Comparison of ENCODE assay signal across 27 mouse cellular contexts in genomic region chr11:17630172-17630553, GRCm38 (mm10).
DNase-seq lines count a peak whose midpoint lies in the region; ATAC-seq and TF ChIP-seq lines count a peak whose summit lies in the region.
"Had no signal": no experiment of that assay in that cellular context is flagged by ENCODE, and none has a peak within 500 bp of the region (broad histone marks: within the 10 kb centered on the region; RNA-seq: fewer than 3 reads in every experiment).

No protein-coding gene starts in this region.

- H3K27ac ChIP-seq in kidney, embryonic 16.5 days (ENCODE audit: low read length), result no peak overlapping the region
- no peak overlapping the region for H3K27ac ChIP-seq in limb, embryonic 14.5 days (replicated peaks; ENCODE audit: low read depth, low read length)
- H3K27ac ChIP-seq: embryonic facial prominence, embryonic 10.5 days; embryonic facial prominence, embryonic 13.5 days; forebrain, embryonic 12.5 days; forebrain, embryonic 15.5 days; heart, adult 2 months; heart, embryonic 10.5 days; heart, embryonic 13.5 days; hindbrain, embryonic 14.5 days; hindbrain, postnatal 0 days had no signal

- no peak overlapping the region for H3K9ac ChIP-seq in kidney, embryonic 16.5 days (replicated peaks; ENCODE audit: low read length)
- H3K9ac ChIP-seq in limb, embryonic 14.5 days (ENCODE audit: low read depth, low read length, severe bottlenecking), result no peak overlapping the region
- H3K9ac ChIP-seq: embryonic facial prominence, embryonic 13.5 days; forebrain, embryonic 12.5 days; forebrain, embryonic 15.5 days; heart, embryonic 13.5 days; hindbrain, embryonic 14.5 days had no signal

- no peak for TF ChIP-seq POLR2A in limb, embryonic 14.5 days (IDR thresholded peaks at IDR 0.05; ENCODE audit: borderline replicate concordance, extremely low read depth, insufficient read depth, insufficient read length)

- H3K36me3 ChIP-seq in kidney, embryonic 16.5 days (ENCODE audit: insufficient read depth, low read length), result no peaks in the 10 kb centered on the region
- no peaks in the 10 kb centered on the region for H3K36me3 ChIP-seq in limb, embryonic 14.5 days (ENCODE audit: control insufficient read depth, insufficient read depth, low read length)
- H3K36me3 ChIP-seq: embryonic facial prominence, embryonic 10.5 days; embryonic facial prominence, embryonic 13.5 days; forebrain, embryonic 12.5 days; forebrain, embryonic 15.5 days; G1E; heart, embryonic 10.5 days; heart, embryonic 13.5 days had no signal

- no peak overlapping the region for H3K4me3 ChIP-seq in kidney, embryonic 16.5 days (ENCODE audit: low read length)
- H3K4me3 ChIP-seq in limb, embryonic 14.5 days (replicated peaks; ENCODE audit: low read length), result no peak overlapping the region
- H3K4me3 ChIP-seq: embryonic facial prominence, embryonic 10.5 days; embryonic facial prominence, embryonic 13.5 days; erythroblast, embryonic 14.5 days; forebrain, embryonic 12.5 days; forebrain, embryonic 15.5 days; heart, adult 2 months; heart, embryonic 10.5 days; heart, embryonic 13.5 days had no signal

- H3K4me1 ChIP-seq in kidney, embryonic 16.5 days (ENCODE audit: insufficient read depth, low read length), result peaks cover 6% of the 10 kb centered on the region; the same call in 1 of the 2 replicates
- no peaks in the 10 kb centered on the region for H3K4me1 ChIP-seq in limb, embryonic 14.5 days (ENCODE audit: control insufficient read depth, insufficient read depth, low read length)
- H3K4me1 ChIP-seq: embryonic facial prominence, embryonic 10.5 days; embryonic facial prominence, embryonic 13.5 days; forebrain, embryonic 12.5 days; forebrain, embryonic 15.5 days; heart, embryonic 10.5 days; heart, embryonic 13.5 days had no signal

- no CpG with 5 or more reads among the region's 1 CpGs for WGBS in kidney, embryonic 16.5 days
- WGBS in limb, embryonic 14.5 days, result 11% methylated on average over 1 of the region's 1 CpGs

- peak; percentile 31; the same call in 1 of the 2 replicates for ATAC-seq in kidney, embryonic 16.5 days (ENCODE audit: low FRiP score, low TSS enrichment)
- 0 out of 2 replicates have a peak, but pooled peaks have one; percentile 9 for ATAC-seq in limb, embryonic 14.5 days (ENCODE audit: low FRiP score, low read depth)
- ATAC-seq: forebrain, embryonic 15.5 days; hindbrain, postnatal 0 days; Patski had no signal

- H3K9me3 ChIP-seq in kidney, embryonic 16.5 days (ENCODE audit: low read length), result no peaks in the 10 kb centered on the region; the same call in 1 of the 2 replicates
- H3K9me3 ChIP-seq in limb, embryonic 14.5 days (ENCODE audit: control insufficient read depth, low read length), result no peaks in the 10 kb centered on the region
- H3K9me3 ChIP-seq: embryonic facial prominence, embryonic 10.5 days; embryonic facial prominence, embryonic 13.5 days; forebrain, embryonic 12.5 days; forebrain, embryonic 15.5 days; G1E; heart, embryonic 10.5 days; heart, embryonic 13.5 days had no signal

- DNase-seq in embryo, embryonic 11.5 days (ENCODE audit: low read depth, low spot score), result peak; percentile 23
- DNase-seq in embryo, embryonic 10 days (ENCODE audit: low spot score), result no peak
- no peak for DNase-seq in kidney, adult 18-20 months
- peak; percentile 40 for DNase-seq in forelimb bud, embryonic 11.5 days (ENCODE audit: low read depth, low spot score)
- peak; percentile 24 for DNase-seq in limb, embryonic 14.5 days (ENCODE audit: low spot score)
- no peak for DNase-seq in layer of hippocampus, postnatal 14 days (ENCODE audit: low spot score in 2 of 2)
- DNase-seq: adrenal gland, postnatal 14 days; B cell, adult 2 months; cerebellum, adult 11 months; cerebellum, adult 2 months; cerebellum, adult 9-11 months; cerebellum, postnatal 25 days; gastrocnemius, postnatal 36 days; heart, adult 2 months had no signal

- no peaks in the 10 kb centered on the region for H3K27me3 ChIP-seq in kidney, embryonic 16.5 days (ENCODE audit: insufficient read depth, low read length)
- no peaks in the 10 kb centered on the region for H3K27me3 ChIP-seq in limb, embryonic 14.5 days (ENCODE audit: control insufficient read depth, insufficient read depth, low read length)
- H3K27me3 ChIP-seq: CH12.LX; embryonic facial prominence, embryonic 13.5 days; forebrain, embryonic 12.5 days; forebrain, embryonic 15.5 days; heart, embryonic 13.5 days; Patski had no signal

- no peak overlapping the region for H3K4me2 ChIP-seq in kidney, embryonic 16.5 days (replicated peaks; ENCODE audit: low read depth, low read length)
- no peak overlapping the region for H3K4me2 ChIP-seq in limb, embryonic 14.5 days (replicated peaks; ENCODE audit: low read depth, low read length, severe bottlenecking)
- H3K4me2 ChIP-seq: embryonic facial prominence, embryonic 13.5 days; forebrain, embryonic 12.5 days; forebrain, embryonic 15.5 days; heart, embryonic 13.5 days; hindbrain, embryonic 14.5 days had no signal

Comparison
In these comparisons a context has a peak if more than half of its experiments do, and no peak if none do; other contexts are left out.
1. DNase-seq: peak in embryo, embryonic 11.5 days (single experiment), forelimb bud, embryonic 11.5 days (single experiment) and limb, embryonic 14.5 days (single experiment); none in embryo, embryonic 10 days (single experiment), kidney, adult 18-20 months (single experiment) and layer of hippocampus, postnatal 14 days (0 of 2).